Comparison of ENCODE assay signal across 9 mouse cellular contexts in the genomic region with DNA sequence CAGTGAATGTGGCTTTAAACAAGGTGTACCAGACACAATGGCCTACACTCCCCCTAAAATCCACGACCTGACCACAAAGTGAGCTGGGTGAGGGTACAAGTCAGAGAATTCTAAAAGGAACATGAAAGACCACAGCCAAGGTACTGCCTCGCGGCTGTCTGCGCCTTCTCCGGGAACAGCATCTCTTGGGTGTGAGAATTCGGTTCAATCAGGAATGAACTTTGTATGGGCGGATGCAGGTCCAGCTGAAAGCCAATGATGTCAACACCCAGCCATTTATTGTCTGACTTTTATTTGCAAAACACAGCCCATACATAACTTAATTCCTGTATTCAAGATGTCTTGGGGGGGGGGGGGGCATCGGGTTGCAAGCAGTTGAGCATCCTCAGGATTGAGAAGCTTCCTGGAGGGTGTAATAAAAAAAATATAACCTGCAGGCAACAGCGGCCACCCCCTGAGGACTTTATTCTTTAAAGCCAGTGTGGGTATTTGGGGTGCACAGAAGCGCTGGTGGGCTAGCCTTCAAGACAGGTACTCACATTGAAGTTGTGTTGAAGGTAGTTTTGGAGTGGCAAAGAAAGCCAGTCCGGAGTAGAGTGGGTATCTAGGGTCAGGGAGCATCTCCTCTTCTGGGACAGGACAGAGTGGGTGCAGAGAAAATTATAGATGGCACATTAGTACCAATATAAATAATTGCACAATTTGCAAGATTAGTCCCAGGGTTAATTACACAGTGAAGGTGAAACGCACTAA. TPM values are rescaled to one million over a fixed set of nuclear protein-coding genes. Genes with fewer than 3 reads are reported as not detected.
DNase-seq lines count a peak whose midpoint lies in the region; ATAC-seq and TF ChIP-seq lines count a peak whose summit lies in the region.
"Had no signal": no experiment of that assay in that cellular context is flagged by ENCODE, and none has a peak within 500 bp of the region (broad histone marks: within the 10 kb centered on the region; RNA-seq: fewer than 3 reads in every experiment).

No protein-coding gene starts in this region.

- H3K36me3 ChIP-seq in kidney, embryonic 15.5 days: peaks cover 10% of the 10 kb centered on the region
- H3K36me3 ChIP-seq in embryonic facial prominence, embryonic 12.5 days: peaks cover 9% of the 10 kb centered on the region
- H3K36me3 ChIP-seq in hindbrain, postnatal 0 days (ENCODE audit: insufficient read depth, low read length): no peaks in the 10 kb centered on the region; the same call in 1 of the 2 replicates
- H3K36me3 ChIP-seq in midbrain, embryonic 16.5 days (ENCODE audit: control insufficient read depth, insufficient read depth, low read length): peaks cover 4% of the 10 kb centered on the region; the same call in 1 of the 2 replicates

- peak overlapping the region; percentile 92 for H3K4me2 ChIP-seq in kidney, embryonic 15.5 days
- peak overlapping the region; percentile 97 for H3K4me2 ChIP-seq in embryonic facial prominence, embryonic 12.5 days (replicated peaks)
- H3K4me2 ChIP-seq in hindbrain, postnatal 0 days (ENCODE audit: low read depth, low read length): peak overlapping the region; percentile 90
- H3K4me2 ChIP-seq in midbrain, embryonic 16.5 days (ENCODE audit: low read length): peak overlapping the region; percentile 93

- H3K9ac ChIP-seq in kidney, embryonic 15.5 days: peak overlapping the region; percentile 47
- no peak overlapping the region for H3K9ac ChIP-seq in embryonic facial prominence, embryonic 12.5 days
- peak overlapping the region; percentile 85; the same call in 1 of the 2 replicates for H3K9ac ChIP-seq in hindbrain, postnatal 0 days (replicated peaks; ENCODE audit: low read length)
- peak overlapping the region; percentile 96 for H3K9ac ChIP-seq in midbrain, embryonic 16.5 days (ENCODE audit: low read depth, low read length)

- WGBS in kidney, embryonic 15.5 days: 72% methylated on average over 12 of the region's 12 CpGs
- 76% methylated on average over 12 of the region's 12 CpGs for WGBS in embryonic facial prominence, embryonic 12.5 days
- WGBS in hindbrain, postnatal 0 days: 65% methylated on average over 12 of the region's 12 CpGs
- WGBS in midbrain, embryonic 16.5 days: 70% methylated on average over 12 of the region's 12 CpGs

- no peaks in the 10 kb centered on the region for H3K27me3 ChIP-seq in kidney, embryonic 15.5 days
- H3K27me3 ChIP-seq in embryonic facial prominence, embryonic 12.5 days: no peaks in the 10 kb centered on the region
- no peaks in the 10 kb centered on the region for H3K27me3 ChIP-seq in hindbrain, postnatal 0 days (ENCODE audit: insufficient read depth, low read length)
- no peaks in the 10 kb centered on the region for H3K27me3 ChIP-seq in midbrain, embryonic 16.5 days (ENCODE audit: control insufficient read depth, insufficient read depth, low read depth, low read length)

- no peak for TF ChIP-seq CTCF in hindbrain, postnatal 0 days (IDR thresholded peaks at IDR 0.05; ENCODE audit: low read depth)

- H3K9me3 ChIP-seq in kidney, embryonic 15.5 days (replicated peaks): no peaks in the 10 kb centered on the region
- 0 out of 2 replicates have a peak, but pooled peaks cover 4% of the 10 kb centered on the region for H3K9me3 ChIP-seq in embryonic facial prominence, embryonic 12.5 days
- H3K9me3 ChIP-seq in hindbrain, postnatal 0 days (ENCODE audit: low read length): no peaks in the 10 kb centered on the region
- H3K9me3 ChIP-seq in midbrain, embryonic 16.5 days (replicated peaks; ENCODE audit: control insufficient read depth, low read length, poor library complexity, severe bottlenecking): no peaks in the 10 kb centered on the region

- DNase-seq in kidney, postnatal 4 days: no peak
- DNase-seq in hindbrain, postnatal 0 days (ENCODE audit: low spot score): no peak
- no peak for DNase-seq in spleen, postnatal 4 days (ENCODE audit: low spot score in 2 of 2)
- no peak for DNase-seq in frontal cortex, postnatal 10 days (ENCODE audit: low spot score in 2 of 2)
- DNase-seq in layer of hippocampus, adult 18-20 months (ENCODE audit: low spot score in 2 of 2): no peak

- peaks cover 36% of the 10 kb centered on the region for H3K4me1 ChIP-seq in kidney, embryonic 15.5 days
- H3K4me1 ChIP-seq in embryonic facial prominence, embryonic 12.5 days: peaks cover 29% of the 10 kb centered on the region
- peaks cover 15% of the 10 kb centered on the region; the same call in 1 of the 2 replicates for H3K4me1 ChIP-seq in hindbrain, postnatal 0 days (ENCODE audit: insufficient read depth, low read length)
- H3K4me1 ChIP-seq in midbrain, embryonic 16.5 days (ENCODE audit: control insufficient read depth, insufficient read depth, low read length): peaks cover 32% of the 10 kb centered on the region

- peak overlapping the region; percentile 97 for H3K27ac ChIP-seq in kidney, embryonic 15.5 days
- 0 out of 2 replicates have a peak overlapping the region, but pooled peaks have one; percentile 95 for H3K27ac ChIP-seq in embryonic facial prominence, embryonic 12.5 days
- H3K27ac ChIP-seq in hindbrain, postnatal 0 days: peak overlapping the region; percentile 91
- H3K27ac ChIP-seq in midbrain, embryonic 16.5 days (ENCODE audit: low read length): peak overlapping the region; percentile 90

- H3K4me3 ChIP-seq in kidney, embryonic 15.5 days (replicated peaks): no peak overlapping the region
- peak overlapping the region; percentile 83; the same call in 1 of the 2 replicates for H3K4me3 ChIP-seq in embryonic facial prominence, embryonic 12.5 days
- H3K4me3 ChIP-seq in hindbrain, postnatal 0 days (ENCODE audit: low read length): peak overlapping the region; percentile 75
- peak overlapping the region; percentile 81; the same call in 1 of the 2 replicates for H3K4me3 ChIP-seq in midbrain, embryonic 16.5 days (ENCODE audit: low read depth, low read length)

- no peak for ATAC-seq in kidney, embryonic 15.5 days (replicated peaks; ENCODE audit: low FRiP score)
- no peak for ATAC-seq in embryonic facial prominence, embryonic 12.5 days (ENCODE audit: insufficient number of reproducible peaks, insufficient read depth, low FRiP score, low TSS enrichment)
- no peak for ATAC-seq in hindbrain, postnatal 0 days
- 0 out of 2 replicates have a peak, but pooled peaks have one; percentile 1 for ATAC-seq in midbrain, embryonic 16.5 days

RNA-seq across cellular contexts. Expression of a gene that starts 4.8 kb away (rescaled TPM):
- 2.6 and 3.6 TPM in 2 replicates for polyA plus RNA-seq in kidney, embryonic 15.5 days (2015; fragmentation: Nextera tagmentation; extraction: Ambion mirVana)
- polyA plus RNA-seq in embryonic facial prominence, embryonic 12.5 days (2016; fragmentation: Nextera tagmentation; extraction: Ambion mirVana): 1.2 and 2.5 TPM in 2 replicates
- 5.4 and 7.8 TPM in 2 replicates for total RNA-seq in hindbrain, postnatal 0 days (2014; rRNA removed)
- 5.5 and 6.0 TPM in 2 replicates for polyA plus RNA-seq in hindbrain, postnatal 0 days (2015; fragmentation: Nextera tagmentation; extraction: Ambion mirVana)
- 1.6 and 2.4 TPM in 2 replicates for polyA plus RNA-seq in midbrain, embryonic 16.5 days (2015; fragmentation: Nextera tagmentation; extraction: Ambion mirVana)
- total RNA-seq in layer of hippocampus, adult 18-20 months (2021): 1 to 10 TPM in 1 of 2 experiments, under 1 TPM in 1; 0.89 to 3.1 TPM

RNA-seq across cellular contexts. Expression of a gene that starts 5.0 kb away (rescaled TPM):
- 80.1 and 93.7 TPM in 2 replicates for polyA plus RNA-seq in kidney, embryonic 15.5 days (2015; fragmentation: Nextera tagmentation; extraction: Ambion mirVana)
- polyA plus RNA-seq in embryonic facial prominence, embryonic 12.5 days (2016; fragmentation: Nextera tagmentation; extraction: Ambion mirVana): 111 and 121 TPM in 2 replicates
- total RNA-seq in hindbrain, postnatal 0 days (2014; rRNA removed): 309 and 317 TPM in 2 replicates
- polyA plus RNA-seq in hindbrain, postnatal 0 days (2015; fragmentation: Nextera tagmentation; extraction: Ambion mirVana): 57.4 and 57.6 TPM in 2 replicates
- 99.8 and 102 TPM in 2 replicates for polyA plus RNA-seq in midbrain, embryonic 16.5 days (2015; fragmentation: Nextera tagmentation; extraction: Ambion mirVana)
- total RNA-seq in layer of hippocampus, adult 18-20 months (2021): 100 to 1,000 TPM; 186 to 193 TPM

RNA-seq across cellular contexts. Expression of a gene that starts 11.4 kb away (rescaled TPM):
- not detected in 2 replicates for polyA plus RNA-seq in kidney, embryonic 15.5 days (2015; fragmentation: Nextera tagmentation; extraction: Ambion mirVana)
- 0.31 TPM in 1 of 2 replicates, not detected in the other for polyA plus RNA-seq in embryonic facial prominence, embryonic 12.5 days (2016; fragmentation: Nextera tagmentation; extraction: Ambion mirVana)
- not detected in 2 replicates for total RNA-seq in hindbrain, postnatal 0 days (2014; rRNA removed)
- not detected in 2 replicates for polyA plus RNA-seq in hindbrain, postnatal 0 days (2015; fragmentation: Nextera tagmentation; extraction: Ambion mirVana)
- polyA plus RNA-seq in midbrain, embryonic 16.5 days (2015; fragmentation: Nextera tagmentation; extraction: Ambion mirVana): 0.16 TPM in 1 of 2 replicates, not detected in the other
- total RNA-seq in layer of hippocampus, adult 18-20 months (2021): under 1 TPM in 1 of 2 experiments, not detected in 1; 0.10 TPM
- polyA plus RNA-seq: frontal cortex, adult 2 months had no signal

RNA-seq across cellular contexts. Expression of a gene that starts 14.0 kb away (rescaled TPM):
- polyA plus RNA-seq in kidney, embryonic 15.5 days (2015; fragmentation: Nextera tagmentation; extraction: Ambion mirVana): 5.0 TPM in 2 replicates
- polyA plus RNA-seq in embryonic facial prominence, embryonic 12.5 days (2016; fragmentation: Nextera tagmentation; extraction: Ambion mirVana): 8.6 and 8.9 TPM in 2 replicates
- 20.7 and 31.1 TPM in 2 replicates for total RNA-seq in hindbrain, postnatal 0 days (2014; rRNA removed)
- polyA plus RNA-seq in hindbrain, postnatal 0 days (2015; fragmentation: Nextera tagmentation; extraction: Ambion mirVana): 5.1 and 6.5 TPM in 2 replicates
- 12.4 and 13.1 TPM in 2 replicates for polyA plus RNA-seq in midbrain, embryonic 16.5 days (2015; fragmentation: Nextera tagmentation; extraction: Ambion mirVana)
- 1 to 10 TPM; 8.6 to 8.8 TPM for total RNA-seq in layer of hippocampus, adult 18-20 months (2021)

RNA-seq across cellular contexts. Expression of a gene that starts 21.0 kb away (rescaled TPM):
- polyA plus RNA-seq in kidney, embryonic 15.5 days (2015; fragmentation: Nextera tagmentation; extraction: Ambion mirVana): 12.4 and 13.0 TPM in 2 replicates
- polyA plus RNA-seq in embryonic facial prominence, embryonic 12.5 days (2016; fragmentation: Nextera tagmentation; extraction: Ambion mirVana): 0.29 TPM in 1 of 2 replicates, not detected in the other
- total RNA-seq in hindbrain, postnatal 0 days (2014; rRNA removed): 0.22 TPM in 1 of 2 replicates, not detected in the other
- polyA plus RNA-seq in hindbrain, postnatal 0 days (2015; fragmentation: Nextera tagmentation; extraction: Ambion mirVana): 0.18 and 0.25 TPM in 2 replicates
- polyA plus RNA-seq in midbrain, embryonic 16.5 days (2015; fragmentation: Nextera tagmentation; extraction: Ambion mirVana): 0.09 TPM in 1 of 2 replicates, not detected in the other
- under 1 TPM in 1 of 2 experiments, not detected in 1; 0.43 TPM for total RNA-seq in layer of hippocampus, adult 18-20 months (2021)
